Mouse (Mus musculus): Measurements from ENCODE around the gene Cxcr4.
A peak's percentile ranks its signal among the peaks of the same experiment; 100 is the strongest.
"Not testable (repeated sequence)": the region's sequence is repeated elsewhere in the genome, so short reads cannot be mapped to it uniquely, and the experiment has no call there.

Cxcr4 gene

DNA sequence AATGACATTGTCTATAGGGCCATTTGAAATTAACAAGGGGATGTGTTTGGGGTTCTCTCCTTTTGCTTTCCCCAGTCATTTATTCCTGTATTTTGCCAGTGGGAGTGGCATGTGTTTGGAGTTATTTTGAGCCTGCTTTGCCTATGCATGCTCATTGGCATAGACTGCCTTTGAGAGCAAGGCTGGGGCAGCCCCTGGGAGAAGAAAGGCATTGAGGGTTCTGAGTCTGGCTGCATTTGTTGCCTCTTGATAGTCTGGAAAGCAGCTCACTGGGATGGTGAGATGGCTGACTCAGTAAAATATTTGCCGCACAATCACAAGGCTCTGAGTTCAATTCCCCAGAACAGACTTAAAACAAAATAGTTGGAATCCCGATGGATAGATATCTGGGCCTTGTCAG is 8.5 kb upstream of the Cxcr4 start:
- no peak for DNase-seq (ENCODE audit: low spot score)

DNA sequence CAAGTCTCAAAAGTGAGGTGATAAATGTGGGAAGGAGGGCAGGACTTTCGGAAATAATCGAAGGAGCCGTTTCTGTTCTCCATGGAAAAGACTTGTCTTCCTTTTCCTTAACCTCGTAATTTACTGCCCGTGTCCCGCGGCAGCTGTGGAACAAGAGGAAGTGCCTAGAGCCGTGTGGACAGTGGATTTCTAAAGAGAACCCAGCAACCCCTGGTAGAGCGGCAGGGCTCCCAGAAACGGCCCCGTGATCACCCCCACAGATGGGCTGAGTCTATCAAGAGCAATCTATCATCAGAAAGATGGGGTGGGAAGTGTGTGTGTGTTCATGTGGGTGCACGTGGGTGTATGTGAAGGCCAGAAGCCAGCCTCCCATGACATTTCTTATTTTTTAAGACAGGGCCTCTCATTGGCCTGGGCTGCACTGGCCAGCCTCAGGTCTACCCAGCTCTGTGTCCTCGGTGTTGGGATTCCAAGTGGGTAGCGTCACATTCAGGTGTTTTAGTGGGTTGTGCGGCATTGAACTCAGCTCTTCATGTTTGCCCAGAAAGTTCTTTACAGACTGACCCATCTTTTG is 5.2 kb upstream of the Cxcr4 start:
- DNase-seq (ENCODE audit: low spot score): no peak

DNA sequence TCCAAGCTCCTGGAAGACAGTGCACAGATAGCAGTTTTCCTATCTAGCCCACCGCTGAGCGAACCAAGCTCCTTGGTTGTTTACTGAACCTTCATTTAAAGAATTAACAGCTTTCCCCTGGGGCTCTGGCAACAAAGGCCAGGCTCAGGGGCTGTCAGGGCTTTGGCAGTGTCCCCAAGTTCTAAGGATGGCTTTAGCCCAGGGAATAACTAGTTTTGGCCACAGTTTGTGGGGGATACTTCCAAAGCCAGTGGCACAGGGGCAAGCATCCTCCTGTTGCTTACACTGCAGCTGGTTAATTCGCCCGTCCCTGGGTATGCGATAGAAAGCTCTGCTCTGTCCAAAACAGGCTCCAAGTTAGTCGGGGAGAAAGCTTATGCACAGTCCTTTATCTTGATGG is 3.4 kb upstream of the Cxcr4 start:
- no peak for DNase-seq (ENCODE audit: low spot score)

DNA sequence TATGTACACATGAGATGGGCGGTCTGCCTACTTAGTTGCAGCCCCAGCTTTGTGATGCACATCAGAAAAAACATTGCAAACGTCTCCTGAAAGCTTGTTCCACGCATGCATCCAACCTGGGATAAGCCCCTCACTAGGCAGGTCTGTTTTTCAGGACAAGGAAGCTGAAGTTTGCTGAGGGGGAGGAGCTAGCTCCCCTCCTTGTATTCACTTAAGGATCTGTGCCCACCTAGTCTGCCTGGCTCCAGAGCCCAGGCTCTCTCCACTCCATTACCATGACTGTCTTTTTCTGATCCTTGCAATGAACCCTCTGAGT is 3.0 kb upstream of the Cxcr4 start:
- DNase-seq (ENCODE audit: low spot score): no peak

DNA sequence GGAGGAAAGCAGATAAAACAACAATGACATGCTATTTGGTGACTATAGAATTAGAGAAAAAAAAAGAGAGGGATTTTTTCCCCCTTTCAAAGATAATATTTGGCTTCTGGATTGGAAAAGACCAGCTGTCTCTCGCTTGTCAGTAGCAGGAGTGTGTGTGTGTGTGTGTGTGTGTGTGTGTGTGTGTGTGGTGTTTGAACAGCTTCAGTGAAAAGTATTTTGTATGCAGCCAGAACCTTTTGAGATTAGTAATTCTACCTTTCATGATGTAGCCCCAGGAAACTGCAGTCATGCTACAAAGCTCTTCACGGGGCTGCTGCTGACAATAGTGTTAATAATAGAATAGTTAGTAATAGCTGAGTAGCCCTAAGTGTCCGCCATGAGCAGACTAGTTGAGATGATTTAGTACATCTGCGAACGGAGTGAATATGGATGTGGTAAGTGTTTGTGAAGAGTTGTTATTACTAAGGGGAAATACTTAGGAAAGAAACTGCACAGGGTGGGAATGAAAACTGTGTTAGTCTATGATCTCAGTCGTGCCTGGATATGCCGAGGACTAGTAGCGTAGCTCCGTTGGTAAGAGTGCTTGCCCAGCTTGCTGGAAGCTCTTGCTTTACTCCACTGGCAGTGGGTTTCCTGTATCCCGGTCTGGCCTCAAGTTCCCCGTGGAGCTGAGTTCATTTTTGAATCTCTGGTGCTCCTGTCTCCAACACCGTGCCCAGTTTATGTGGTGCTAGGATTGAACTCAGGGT is 2.4 kb upstream of the Cxcr4 start:
- DNase-seq (ENCODE audit: low spot score): no peak

DNA sequence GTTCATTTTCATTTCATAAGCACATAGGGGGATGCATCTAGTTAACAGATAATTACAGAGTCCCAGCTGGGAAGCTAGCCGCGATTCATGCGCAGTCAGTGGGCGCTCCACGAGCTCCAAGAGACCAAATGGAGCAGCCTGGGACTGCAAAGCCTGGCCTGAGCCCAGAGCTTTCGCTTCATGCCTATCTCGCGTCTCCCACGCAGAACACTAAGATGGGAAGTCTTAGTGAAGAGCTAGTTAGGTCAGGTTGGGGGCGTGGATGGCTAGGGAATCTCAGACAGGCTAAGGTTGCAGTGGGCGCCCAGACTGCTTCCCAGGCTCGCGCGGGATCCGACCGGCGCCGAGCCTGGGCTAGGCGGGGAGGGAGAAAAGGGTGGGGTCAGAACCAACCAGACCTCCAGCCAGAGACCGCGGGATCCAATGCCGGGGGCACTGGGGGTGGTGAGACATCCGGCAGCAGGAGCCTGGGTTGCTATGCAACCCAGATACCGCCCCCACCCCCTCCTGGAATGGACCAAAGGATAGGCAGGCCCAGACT is 938 bp upstream of the Cxcr4 start:
- DNase-seq (ENCODE audit: low spot score): peak; percentile 57

DNA sequence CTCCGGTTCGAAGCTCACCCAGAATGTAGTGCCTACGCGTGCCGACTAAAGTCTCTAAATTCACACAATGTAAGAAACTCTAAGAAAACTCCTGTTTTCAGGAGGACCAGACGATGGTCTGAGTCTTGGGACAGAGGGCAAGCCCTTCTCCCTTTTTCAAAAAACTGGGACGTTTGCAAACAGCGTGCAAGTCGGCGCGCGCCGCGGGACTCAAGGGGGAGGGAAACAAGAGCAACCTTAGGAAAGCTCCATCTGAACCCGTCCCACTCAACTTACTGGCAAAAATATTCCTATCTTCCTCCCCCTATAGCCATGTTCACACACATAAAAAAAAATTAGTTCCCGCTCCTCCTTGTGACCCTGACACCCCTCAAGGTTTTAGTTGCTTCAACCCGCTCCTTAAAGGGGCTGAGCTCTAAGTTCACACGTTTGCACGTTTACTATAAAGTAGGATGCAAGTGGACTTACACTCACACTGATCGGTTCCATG is 327 bp downstream of the Cxcr4 start:
- DNase-seq (ENCODE audit: low spot score): no peak

DNA sequence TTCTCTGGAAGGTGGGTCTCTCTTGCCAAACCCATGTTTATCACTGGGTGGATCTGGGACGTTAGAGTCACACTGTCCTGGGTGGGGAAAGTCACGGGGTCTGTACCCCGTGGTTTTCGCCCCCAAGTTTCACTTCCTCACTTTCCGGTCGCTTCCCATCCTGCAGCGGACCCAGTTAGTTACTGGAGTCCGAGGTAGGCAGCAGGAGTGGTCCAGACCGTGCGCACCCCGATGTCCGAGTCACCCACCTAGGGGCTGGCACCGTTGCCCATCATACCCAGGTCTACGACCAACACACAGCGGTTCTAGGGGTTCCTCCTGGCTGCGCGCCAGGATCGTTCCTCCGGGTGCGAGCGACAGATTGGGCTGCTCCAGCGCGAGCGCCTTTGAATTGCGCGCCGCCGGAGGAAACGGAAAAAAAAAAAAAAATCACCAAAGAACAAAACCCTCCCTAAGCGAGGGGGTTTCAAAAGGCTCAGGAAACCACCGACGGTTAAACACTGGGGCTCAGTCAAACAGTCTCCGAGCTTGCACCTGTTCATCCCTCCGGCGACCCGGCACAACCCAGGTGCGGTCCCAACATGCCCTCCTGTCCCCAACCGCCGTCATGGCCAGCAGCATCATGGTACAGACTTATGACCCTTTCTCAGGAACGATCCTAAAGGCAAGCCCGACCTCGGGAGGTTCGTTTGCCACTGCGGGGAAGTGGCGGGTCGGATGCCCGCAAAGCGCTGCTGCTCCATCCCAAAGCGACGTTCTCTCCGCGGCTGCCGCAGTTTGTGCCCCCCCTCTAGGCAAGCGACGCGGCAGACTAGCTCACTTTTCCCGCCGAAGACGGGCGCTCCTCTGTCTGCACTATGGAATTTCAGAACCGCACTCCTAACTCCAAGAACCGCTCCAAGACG is 1.0 kb downstream of the Cxcr4 start:
- DNase-seq (ENCODE audit: low spot score): peak; percentile 53

DNA sequence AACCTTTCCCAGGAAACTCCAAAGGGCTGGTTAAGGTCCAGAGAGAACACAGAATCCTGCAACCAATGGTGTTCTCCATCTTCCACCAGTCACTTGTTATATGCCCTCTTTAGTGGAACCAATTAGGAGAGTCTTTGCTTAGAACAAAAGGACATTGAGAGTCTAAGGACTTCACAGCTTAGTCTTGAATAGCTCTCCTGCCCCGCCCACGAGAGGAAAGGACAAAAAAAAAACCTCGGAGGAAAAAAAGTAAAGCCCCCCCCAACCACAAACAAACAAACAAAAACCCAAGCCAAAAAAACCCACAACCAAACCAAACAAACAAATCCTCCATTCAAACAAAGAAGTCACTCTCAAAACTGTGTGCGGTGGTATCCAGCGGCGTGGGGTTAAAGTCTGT is 2.1 kb downstream of the Cxcr4 start:
- no peak for DNase-seq (ENCODE audit: low spot score)

DNA sequence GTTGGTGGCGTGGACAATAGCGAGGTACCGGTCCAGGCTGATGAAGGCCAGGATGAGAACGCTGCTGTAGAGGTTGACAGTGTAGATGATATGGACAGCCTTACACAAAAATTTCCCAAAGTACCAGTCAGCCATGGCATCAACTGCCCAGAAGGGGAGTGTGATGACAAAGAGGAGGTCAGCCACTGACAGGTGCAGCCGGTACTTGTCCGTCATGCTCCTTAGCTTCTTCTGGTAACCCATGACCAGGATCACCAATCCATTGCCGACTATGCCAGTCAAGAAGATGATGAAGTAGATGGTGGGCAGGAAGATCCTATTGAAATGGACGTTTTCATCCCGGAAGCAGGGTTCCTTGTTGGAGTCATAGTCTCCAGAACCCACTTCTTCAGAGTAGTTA is 2.6 kb downstream of the Cxcr4 start:
- no peak for DNase-seq (ENCODE audit: low spot score)

DNA sequence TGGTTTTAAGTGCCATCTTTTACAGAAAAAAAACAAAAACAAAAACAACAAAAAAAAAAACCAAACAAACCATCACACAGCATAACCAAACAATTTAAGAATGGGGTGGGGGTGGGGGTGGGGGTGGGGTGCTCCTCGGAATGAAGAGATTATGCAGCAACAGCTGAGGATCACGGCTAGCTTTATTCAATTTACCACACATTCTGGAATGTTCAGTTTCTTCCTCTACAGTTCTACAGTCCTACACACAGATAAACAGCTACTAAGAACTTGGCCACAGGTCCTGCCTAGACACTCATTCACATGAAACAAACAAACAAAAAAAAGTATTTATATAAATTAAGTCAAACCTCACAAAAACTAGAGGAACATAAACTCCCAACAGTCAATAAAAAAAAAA is 3.8 kb downstream of the Cxcr4 start:
- no peak for DNase-seq (ENCODE audit: low spot score)

DNA sequence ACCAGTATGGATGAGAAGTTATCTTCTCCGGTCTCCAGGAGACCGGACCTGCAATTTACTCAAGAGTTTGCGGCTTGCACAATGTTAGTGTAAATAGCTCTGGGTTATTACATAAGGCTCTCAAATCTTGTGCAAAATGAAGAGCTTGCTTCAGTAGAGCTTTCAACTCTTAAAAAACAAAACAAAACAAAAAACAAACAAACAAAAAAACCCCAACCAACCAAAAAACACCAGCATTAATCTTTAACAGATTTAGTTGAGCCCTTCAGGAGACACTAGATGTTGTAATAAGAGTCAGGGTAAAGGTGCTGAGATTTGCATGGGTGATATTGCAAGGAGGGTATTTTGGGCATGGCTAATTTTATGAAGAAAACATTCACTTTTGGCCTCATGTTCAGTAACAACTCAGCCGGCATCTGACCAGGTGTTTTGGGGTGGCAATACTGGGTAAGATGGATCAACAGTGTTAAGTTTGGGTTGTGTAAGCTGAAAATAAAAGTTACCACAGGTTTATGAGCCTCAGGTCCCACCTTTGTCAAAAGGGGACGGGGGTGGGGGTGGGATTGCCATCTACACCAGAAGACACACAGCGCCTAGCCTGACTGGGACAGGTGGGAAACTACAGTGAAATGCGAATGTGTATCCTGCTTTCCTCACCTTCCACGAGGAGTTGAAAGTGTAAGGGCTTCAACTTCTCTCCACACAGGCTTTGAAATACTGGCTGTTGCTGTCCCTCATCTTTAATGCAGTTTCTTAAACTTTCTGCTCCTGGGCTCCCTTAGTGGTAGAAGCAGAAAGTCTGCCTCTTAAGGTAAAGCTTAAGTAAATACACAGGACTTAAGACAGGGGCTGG is 4.9 kb downstream of the Cxcr4 start:
- no peak for DNase-seq (ENCODE audit: low spot score)

DNA sequence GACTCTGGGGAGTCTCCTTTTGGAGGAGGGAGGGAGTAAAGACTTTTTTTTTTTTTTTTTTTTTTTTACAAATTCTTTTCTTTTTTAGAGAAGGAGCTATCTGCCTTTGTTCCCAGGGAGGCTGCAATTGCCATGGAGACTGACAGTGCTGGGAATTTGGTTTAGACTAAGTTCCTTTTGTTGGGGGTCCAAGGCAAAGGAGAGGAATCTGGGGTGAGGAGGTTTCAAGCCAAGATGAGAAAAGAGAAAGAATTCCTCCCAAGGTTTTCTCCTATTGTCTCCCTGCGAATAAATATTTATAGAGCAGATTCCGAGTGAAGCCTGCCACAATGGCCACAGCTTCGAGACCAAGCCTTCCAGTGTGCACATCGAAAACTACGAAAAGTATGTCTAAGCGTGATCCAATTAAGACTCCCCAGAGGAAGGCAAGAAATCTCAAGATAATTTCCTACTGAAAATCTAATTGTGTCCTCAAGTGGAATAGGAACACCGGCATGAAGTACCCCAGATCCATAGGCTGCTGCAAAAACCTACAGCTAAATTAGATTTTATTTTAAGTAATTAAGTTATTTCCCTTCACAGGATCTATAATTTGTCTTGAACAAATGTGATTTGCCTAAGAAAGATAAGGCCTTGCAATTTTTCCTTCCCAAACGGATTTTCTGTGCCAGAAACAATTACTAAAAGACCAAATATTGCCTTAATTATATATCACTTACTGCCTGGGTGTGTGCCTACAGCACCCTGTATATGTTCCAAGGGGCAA is 5.7 kb downstream of the Cxcr4 start:
- no peak for DNase-seq (ENCODE audit: low spot score)

DNA sequence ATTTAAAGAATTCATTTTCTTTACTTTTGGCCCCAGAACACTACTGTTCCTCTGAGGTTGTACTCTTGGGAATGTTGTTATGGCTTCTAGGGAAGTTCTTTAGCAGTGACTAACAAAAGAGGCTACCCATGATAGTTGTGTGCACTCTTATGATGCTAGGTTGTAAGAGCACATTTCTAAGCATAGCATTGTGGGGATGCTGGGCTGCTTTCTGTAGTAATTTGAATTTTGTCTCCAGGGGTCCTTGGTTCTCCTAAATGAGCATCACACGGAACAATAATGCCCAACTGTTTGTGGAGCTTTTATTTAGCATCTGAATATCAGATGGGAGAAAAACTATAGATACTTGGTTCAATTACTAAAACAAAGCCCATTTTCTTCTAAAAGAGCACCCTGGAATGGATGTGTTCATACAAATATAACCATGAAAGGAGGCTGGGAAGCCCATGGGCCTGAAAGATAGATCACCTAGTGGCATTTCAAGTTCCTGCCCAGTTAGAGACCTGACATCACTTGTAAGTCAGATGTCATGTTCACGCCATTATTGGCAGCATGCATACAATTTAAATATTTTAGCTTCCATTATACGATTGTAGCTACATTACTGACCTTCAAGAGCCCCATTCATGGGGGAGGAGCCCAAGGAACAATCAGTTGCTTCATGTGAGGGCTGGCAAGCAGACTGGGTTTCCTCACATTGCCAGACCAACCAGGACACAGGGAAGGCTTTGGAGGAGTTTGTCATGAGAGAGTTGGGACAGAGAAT is 6.5 kb downstream of the Cxcr4 start:
- no peak for DNase-seq (ENCODE audit: low spot score)

DNA sequence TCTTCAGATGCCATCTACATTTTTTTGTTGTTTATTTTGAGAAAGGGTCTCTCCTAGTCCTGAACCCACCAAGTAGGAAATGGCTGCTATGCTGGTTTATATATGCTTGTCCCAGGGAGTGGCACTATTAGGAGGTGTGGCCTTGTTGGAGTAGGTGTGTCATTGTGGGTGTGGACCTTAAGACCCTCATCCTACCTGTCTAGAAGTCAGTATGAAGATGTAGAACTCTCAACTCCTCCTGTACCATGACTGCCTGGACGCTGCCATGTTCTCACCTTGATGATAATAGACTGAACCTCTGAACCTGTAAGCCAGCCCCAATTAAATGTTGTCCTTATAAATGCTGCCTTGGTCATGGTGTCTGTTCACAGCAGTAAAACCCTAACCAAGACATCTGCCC is 7.4 kb downstream of the Cxcr4 start:
- not testable (repeated sequence) for DNase-seq (ENCODE audit: low spot score)

DNA sequence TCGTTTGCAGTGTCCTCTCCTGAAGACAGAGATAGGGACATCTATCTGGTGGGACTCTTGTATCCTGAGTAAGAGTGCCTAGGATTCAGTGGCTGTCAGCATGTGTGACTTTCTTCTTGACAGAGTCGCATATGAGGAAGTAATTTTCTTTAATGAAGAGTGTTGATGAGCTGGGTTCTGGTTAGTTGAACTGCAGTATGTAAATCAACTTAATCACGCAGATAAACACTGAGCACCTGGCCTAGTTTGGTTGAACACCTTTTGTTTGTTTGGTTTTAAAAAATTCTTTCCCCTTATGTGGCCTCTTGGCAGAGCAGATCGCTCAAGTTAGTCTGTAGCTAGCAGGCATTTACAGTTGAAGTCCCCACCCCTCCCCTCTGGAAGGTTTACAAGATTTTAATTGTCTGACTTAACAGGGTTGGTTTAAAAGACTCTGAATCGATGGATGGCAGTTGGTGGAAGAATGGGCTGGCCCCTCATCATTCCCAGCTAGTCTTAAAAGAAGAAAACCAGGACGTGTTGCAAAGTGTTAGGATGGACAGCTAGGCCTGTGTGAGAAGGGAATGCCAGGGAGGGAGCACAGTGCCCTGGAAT is 8.7 kb downstream of the Cxcr4 start:
- DNase-seq (ENCODE audit: low spot score): no peak

DNA sequence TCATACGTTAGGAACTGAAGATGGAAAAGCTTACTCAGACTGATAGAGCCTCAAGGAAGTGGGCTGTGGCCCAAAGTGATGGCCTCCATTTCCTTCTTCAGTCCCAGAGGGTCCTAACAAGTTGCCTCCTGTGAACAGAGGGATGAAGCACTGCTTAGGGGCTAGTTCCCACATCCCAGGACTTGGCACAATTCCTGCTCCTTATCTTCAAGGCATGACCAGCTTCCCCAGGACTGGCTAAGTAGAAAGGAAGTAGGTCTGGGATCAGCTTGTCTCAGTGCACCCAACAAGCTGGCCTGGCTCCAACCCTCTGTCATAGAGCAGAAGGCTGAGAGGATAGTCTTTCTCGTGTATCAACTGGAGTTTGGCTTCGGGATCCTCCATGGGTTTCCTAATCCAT is 11.8 kb downstream of the Cxcr4 start:
- no peak for DNase-seq (ENCODE audit: low spot score)

DNA sequence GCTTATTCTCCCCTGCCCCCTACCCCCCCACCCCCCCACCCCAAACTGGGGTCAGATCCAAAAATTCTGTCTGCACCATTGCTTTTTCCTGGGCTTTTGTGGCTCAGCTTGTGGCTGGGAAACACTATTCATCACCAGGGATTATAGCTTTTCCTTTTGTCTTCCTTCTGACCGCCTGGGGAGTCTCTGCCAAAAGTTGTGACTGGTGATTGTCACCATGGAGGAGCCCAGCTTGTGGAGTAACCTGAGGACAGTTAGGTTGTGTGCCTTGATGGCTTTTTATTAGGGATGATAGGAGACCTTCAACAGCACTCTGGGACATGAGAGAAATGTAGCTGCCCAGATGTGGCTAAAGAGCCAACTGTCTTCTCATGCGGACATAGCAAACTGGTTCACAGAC is 13.6 kb downstream of the Cxcr4 start:
- peak; percentile 30 for DNase-seq (ENCODE audit: low spot score)

DNA sequence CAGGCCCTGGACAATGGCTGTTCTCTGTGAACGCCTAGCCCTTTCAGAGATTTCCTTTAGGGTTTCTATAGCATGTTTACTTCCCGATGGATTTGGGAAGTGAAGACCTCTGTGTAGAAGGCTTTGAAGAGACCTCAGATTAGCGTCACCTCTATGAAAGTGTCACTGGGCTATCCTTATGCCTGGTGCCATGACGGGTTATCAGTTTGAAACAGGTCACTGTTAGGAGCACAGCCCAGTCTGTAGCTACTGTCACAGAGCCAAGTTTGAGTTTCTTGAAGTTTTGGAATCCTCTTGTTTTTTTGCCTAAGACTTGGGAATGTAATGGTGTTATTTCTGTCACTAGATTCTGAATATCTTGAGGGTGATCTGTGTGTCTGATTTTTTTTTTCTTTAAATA is 17.0 kb downstream of the Cxcr4 start:
- DNase-seq (ENCODE audit: low spot score): no peak

DNA sequence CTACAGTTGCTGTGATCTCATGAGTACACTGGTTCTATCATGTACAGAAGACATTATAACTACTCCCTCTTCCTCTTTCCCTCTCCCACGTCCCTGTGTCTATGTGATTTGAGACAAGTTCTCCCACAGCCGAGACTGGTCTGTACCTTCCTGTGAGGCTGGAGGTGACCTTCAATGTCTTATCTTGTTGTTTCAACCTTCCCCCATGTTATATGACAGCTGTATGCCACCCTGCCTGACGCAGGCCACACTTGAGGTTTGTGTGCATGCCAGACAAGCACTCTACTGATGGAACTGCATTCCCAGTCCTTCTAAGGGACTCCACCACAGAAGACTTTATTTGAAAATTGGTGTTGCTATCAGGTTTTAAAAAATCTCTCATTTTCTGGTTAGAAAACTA is 21.1 kb downstream of the Cxcr4 start:
- DNase-seq (ENCODE audit: low spot score): no peak
